Mouse (Mus musculus) kidney, adult 2 months (tissue): Measurements from ENCODE around the gene Bcl2l2.

ENCODE experiments used
- CTCF ChIP-seq: fragments of 200-500 bp; conservative IDR thresholded peaks from 2 replicates; pipeline ENCODE4 v1.5.1; 2011; ENCODE audit warnings: low read depth, mild to moderate bottlenecking, control low read depth, low read length, moderate library complexity, mixed read lengths; ENCODE audit not compliant: insufficient read depth, insufficient read length
- POLR2A ChIP-seq: fragments of 200-500 bp; IDR thresholded peaks from one replicate; pipeline ENCODE4 v1.6.1; 2011; ENCODE audit warnings: low read depth, low read length, control low read depth

DNA sequence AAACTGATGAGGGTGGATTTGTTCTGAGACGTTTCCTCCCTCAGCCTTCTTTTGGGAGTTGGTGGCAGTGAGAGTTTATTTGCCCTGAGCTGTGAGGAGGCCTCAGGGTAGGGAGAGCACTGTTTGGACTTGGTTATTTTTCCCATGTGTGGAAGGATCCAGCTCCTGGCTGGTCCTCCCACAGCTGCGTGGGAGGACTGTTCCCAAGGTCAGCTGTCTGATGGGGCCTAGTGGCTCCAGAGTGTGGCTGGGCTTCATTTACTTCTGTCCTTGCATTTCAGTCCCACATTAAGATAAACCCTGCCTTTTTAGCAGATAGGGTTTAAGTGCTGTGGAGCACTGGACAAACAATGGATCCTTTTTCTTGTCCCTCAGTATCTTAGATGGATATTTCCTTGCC, 14.3 kb downstream of the Bcl2l2 start:
- TF ChIP-seq CTCF (no peak), POLR2A (no peak)
